Mouse (Mus musculus) A20 (cell line): Measurements from ENCODE around the gene Gng3.
"Not testable (repeated sequence)": the region's sequence is repeated elsewhere in the genome, so short reads cannot be mapped to it uniquely, and the experiment has no call there.

Source experiments
- DNase-seq: peaks from one replicate; pipeline ENCODE4 v3.0.0-alpha.2; 2011; ENCODE audit warnings: low read depth, low spot score

Gng3 gene

GRCm38 (mm10) chr19:8839103-8839907 lies at the start of gene Gng3:
Gng3 (minus strand) TSS chr19:8839194.
- peak; percentile 93 for DNase-seq

- peak; percentile 47 for DNase-seq
These were observed 48.8 kb upstream of the Gng3 start for GRCm38 (mm10) chr19:8887585-8888463.

- DNase-seq: peak; percentile 37
These were observed 48.1 kb upstream of the Gng3 start for GRCm38 (mm10) chr19:8886916-8887584.

GRCm38 (mm10) chr19:8883616-8884015 lies 44.6 kb upstream of the Gng3 start, which contains the start of the genes Lbhd1 and Gm49403:
Lbhd1 (plus strand) TSS chr19:8883732.
Gm49403 (plus strand) TSS chr19:8883930.
- DNase-seq: no peak

- DNase-seq: no peak
These were observed 42.0 kb upstream of the Gng3 start for GRCm38 (mm10) chr19:8881034-8881392.

GRCm38 (mm10) chr19:8880311-8881033 lies 41.5 kb upstream of the Gng3 start, which contains the start of gene Uqcc3:
Uqcc3 (minus strand) TSS chr19:8880923.
- DNase-seq: peak; percentile 91

- DNase-seq: no peak
These were observed 36.0 kb upstream of the Gng3 start for GRCm38 (mm10) chr19:8875031-8875430.

- DNase-seq: no peak
These were observed 33.4 kb upstream of the Gng3 start for GRCm38 (mm10) chr19:8872266-8872840.

- peak; percentile 96 for DNase-seq
These were observed 32.5 kb upstream of the Gng3 start, which contains the start of gene Ubxn1 for GRCm38 (mm10) chr19:8871267-8872186. Ubxn1 (plus strand) TSS chr19:8871496.

GRCm38 (mm10) chr19:8870838-8871237 lies 31.8 kb upstream of the Gng3 start:
- no peak for DNase-seq

GRCm38 (mm10) chr19:8870381-8870780 lies 31.4 kb upstream of the Gng3 start:
- DNase-seq: not testable (repeated sequence)

GRCm38 (mm10) chr19:8864265-8864664 lies 25.3 kb upstream of the Gng3 start:
- DNase-seq: peak; percentile 34

GRCm38 (mm10) chr19:8859018-8859417 lies 20.0 kb upstream of the Gng3 start:
- peak; percentile 63 for DNase-seq

GRCm38 (mm10) chr19:8857689-8858088 lies 18.7 kb upstream of the Gng3 start:
- peak; percentile 42 for DNase-seq

- no peak for DNase-seq
These were observed 14.1 kb upstream of the Gng3 start for GRCm38 (mm10) chr19:8853117-8853516.

- DNase-seq: no peak
These were observed 13.4 kb upstream of the Gng3 start for GRCm38 (mm10) chr19:8852236-8852928.

GRCm38 (mm10) chr19:8851639-8852038 lies 12.6 kb upstream of the Gng3 start:
- no peak for DNase-seq

GRCm38 (mm10) chr19:8850402-8850901 lies 11.5 kb upstream of the Gng3 start, which contains the start of gene Lrrn4cl:
Lrrn4cl (plus strand) TSS chr19:8850768.
- no peak for DNase-seq

GRCm38 (mm10) chr19:8848356-8848755 lies 9.4 kb upstream of the Gng3 start:
- DNase-seq: no peak
